Mouse (Mus musculus) lung, postnatal 0 days (tissue): ENCODE measurements around the gene Slc22a4. TPM values are rescaled to one million over a fixed set of nuclear protein-coding genes. Genes with fewer than 3 reads are reported as not detected.

Experiments
- ATAC-seq: fragments of 200-750 bp; cut with Nextera tagmentation; 2 replicates; pipeline ENCODE4 v1.8.0; 2017; ENCODE audit warnings: moderate library complexity
- DNase-seq: peaks from one replicate; pipeline ENCODE4 v3.0.0-alpha.2; 2016; ENCODE audit warnings: low spot score
- H3K27ac ChIP-seq: fragments of 300-500 bp; sonication (generic); 2 replicates; pipeline ENCODE4 v1.5.1; 2014; ENCODE audit warnings: antibody characterized with exemption, mild to moderate bottlenecking, low read length, mixed read lengths
- H3K27me3 ChIP-seq: fragments of 300-500 bp; sonication (generic); replicated peaks from 2 replicates; pipeline ENCODE4 v1.6.1; 2014; ENCODE audit warnings: low read length, mixed read lengths; ENCODE audit not compliant: insufficient read depth
- H3K36me3 ChIP-seq: fragments of 300-500 bp; sonication (generic); 2 replicates; pipeline ENCODE4 v1.6.1; 2014; ENCODE audit warnings: low read length, mixed read lengths; ENCODE audit not compliant: insufficient read depth
- H3K4me1 ChIP-seq: fragments of 300-500 bp; sonication (generic); 2 replicates; pipeline ENCODE4 v1.6.1; 2014; ENCODE audit warnings: antibody characterized with exemption, low read depth, low read length, mixed read lengths; ENCODE audit not compliant: insufficient read depth
- H3K4me2 ChIP-seq: fragments of 300-500 bp; sonication (generic); replicated peaks from 2 replicates; pipeline ENCODE4 v1.6.1; 2014; ENCODE audit warnings: low read depth, mild to moderate bottlenecking, low read length, moderate library complexity, mixed read lengths
- H3K4me3 ChIP-seq: fragments of 300-500 bp; sonication (generic); 2 replicates; pipeline ENCODE4 v1.5.1; 2014; ENCODE audit warnings: low read depth, low read length
- H3K9ac ChIP-seq: fragments of 300-500 bp; sonication (generic); replicated peaks from 2 replicates; pipeline ENCODE4 v1.6.1; 2014; ENCODE audit warnings: low read depth, mild to moderate bottlenecking
- H3K9me3 ChIP-seq: fragments of 300-500 bp; sonication (generic); 2 replicates; pipeline ENCODE4 v1.6.1; 2016; ENCODE audit warnings: low read length, mixed read lengths
- CTCF ChIP-seq: IDR thresholded peaks from 2 replicates; pipeline ENCODE4 v1.5.1; 2016; ENCODE audit warnings: antibody characterized with exemption, mild to moderate bottlenecking
- EP300 ChIP-seq: IDR thresholded peaks from 2 replicates; pipeline ENCODE4 v1.6.1; 2016; ENCODE audit warnings: antibody characterized with exemption, mild to moderate bottlenecking, control low read depth
- WGBS: fragments of 180-500 bp; shearing (Covaris S2); extraction: QIAGEN DNeasy Blood & Tissue Kit; methylation state at CpG from one replicate; pipeline ENCODE4 v1.1.7; 2014; 5-methylcytosine and 5-hydroxymethylcytosine counted together
- polyA plus RNA-seq: library from polyadenylated mRNA; unstranded; fragments of >200 nt; fragmentation: Nextera tagmentation; extraction: Ambion mirVana; gene quantifications from 2 replicates; pipeline ENCODE4 v1.2.1, GENCODE M21; 2015

Gene Slc22a4
- polyA plus RNA-seq, 1 experiment from 2014 or later: 1.1 TPM

GRCm38 (mm10) chr11:54059526-54059925 lies 31.6 kb upstream of the Slc22a4 start:
- 18% methylated on average over 1 of the region's 1 CpGs for WGBS
- Histone ChIP-seq H3K4me3 (no peak overlapping the region), H3K4me1 (peaks cover 6% of the 10 kb centered on the region), H3K4me2 (no peak overlapping the region), H3K36me3 (no peaks in the 10 kb centered on the region), H3K27ac (no peak overlapping the region), H3K9ac (no peak overlapping the region), H3K27me3 (no peaks in the 10 kb centered on the region), H3K9me3 (no peaks in the 10 kb centered on the region)
- TF ChIP-seq EP300: no peak
- no peak for TF ChIP-seq CTCF
- ATAC-seq: no peak
- no peak for DNase-seq

DNA sequence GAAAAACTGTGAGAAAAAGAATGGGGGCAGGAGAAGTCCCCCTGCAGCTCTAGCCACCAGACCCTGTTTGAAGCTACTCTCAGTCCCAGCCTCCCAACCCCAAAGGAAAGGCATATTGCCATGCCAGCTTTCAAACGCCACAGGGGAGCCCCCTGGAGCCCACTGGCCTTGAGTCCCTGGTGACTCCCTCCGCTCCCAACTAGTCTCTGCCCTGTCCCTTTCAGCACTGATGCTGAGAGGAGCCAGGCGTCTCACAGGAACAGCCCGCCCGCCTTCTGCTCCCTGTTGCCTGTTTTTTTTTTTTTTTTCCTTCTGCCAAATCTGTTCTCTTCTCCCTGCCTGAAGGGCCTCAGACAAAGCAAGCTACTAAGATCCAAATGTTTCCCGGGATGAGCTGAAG lies 30.8 kb upstream of the Slc22a4 start:
- TF ChIP-seq CTCF (no peak), EP300 (no peak)
- DNase-seq (no peak), ATAC-seq (no peak)
- Histone ChIP-seq H3K27me3 (no peaks in the 10 kb centered on the region), H3K9ac (no peak overlapping the region), H3K4me1 (peaks cover 6% of the 10 kb centered on the region), H3K4me2 (no peak overlapping the region), H3K9me3 (no peaks in the 10 kb centered on the region), H3K4me3 (no peak overlapping the region), H3K36me3 (no peaks in the 10 kb centered on the region), H3K27ac (no peak overlapping the region)
- 44% methylated on average over 6 of the region's 6 CpGs for WGBS

- ATAC-seq (no peak), DNase-seq (no peak)
- H3K27ac ChIP-seq: no peak overlapping the region
- no peak overlapping the region for H3K4me2 ChIP-seq
- TF ChIP-seq EP300 (no peak), CTCF (no peak)
- no peaks in the 10 kb centered on the region for H3K36me3 ChIP-seq
- no peak overlapping the region for H3K4me3 ChIP-seq
- 56% methylated on average over 10 of the region's 10 CpGs for WGBS
- no peak overlapping the region for H3K9ac ChIP-seq
- peaks cover 6% of the 10 kb centered on the region for H3K4me1 ChIP-seq
- H3K27me3 ChIP-seq: no peaks in the 10 kb centered on the region
- H3K9me3 ChIP-seq: no peaks in the 10 kb centered on the region
Measured at GRCm38 (mm10) chr11:54058056-54058617, 30.2 kb upstream of the Slc22a4 start.

- Histone ChIP-seq H3K4me2 (no peak overlapping the region), H3K4me3 (no peak overlapping the region), H3K9me3 (no peaks in the 10 kb centered on the region), H3K27me3 (no peaks in the 10 kb centered on the region), H3K9ac (no peak overlapping the region), H3K27ac (no peak overlapping the region), H3K36me3 (no peaks in the 10 kb centered on the region), H3K4me1 (peaks cover 6% of the 10 kb centered on the region)
- TF ChIP-seq CTCF (no peak), EP300 (no peak)
- ATAC-seq (no peak), DNase-seq (no peak)
- WGBS: 50% methylated on average over 2 of the region's 2 CpGs
Measured at GRCm38 (mm10) chr11:54057428-54057827, 29.5 kb upstream of the Slc22a4 start.

- Histone ChIP-seq H3K9ac (no peak overlapping the region), H3K27me3 (no peaks in the 10 kb centered on the region), H3K27ac (no peak overlapping the region), H3K36me3 (no peaks in the 10 kb centered on the region), H3K4me1 (peaks cover 6% of the 10 kb centered on the region), H3K9me3 (no peaks in the 10 kb centered on the region), H3K4me3 (no peak overlapping the region), H3K4me2 (no peak overlapping the region)
- ATAC-seq: no peak
- TF ChIP-seq CTCF (no peak), EP300 (no peak)
- no peak for DNase-seq
- 64% methylated on average over 8 of the region's 8 CpGs for WGBS
Measured at GRCm38 (mm10) chr11:54056132-54056531, 28.2 kb upstream of the Slc22a4 start.

DNA sequence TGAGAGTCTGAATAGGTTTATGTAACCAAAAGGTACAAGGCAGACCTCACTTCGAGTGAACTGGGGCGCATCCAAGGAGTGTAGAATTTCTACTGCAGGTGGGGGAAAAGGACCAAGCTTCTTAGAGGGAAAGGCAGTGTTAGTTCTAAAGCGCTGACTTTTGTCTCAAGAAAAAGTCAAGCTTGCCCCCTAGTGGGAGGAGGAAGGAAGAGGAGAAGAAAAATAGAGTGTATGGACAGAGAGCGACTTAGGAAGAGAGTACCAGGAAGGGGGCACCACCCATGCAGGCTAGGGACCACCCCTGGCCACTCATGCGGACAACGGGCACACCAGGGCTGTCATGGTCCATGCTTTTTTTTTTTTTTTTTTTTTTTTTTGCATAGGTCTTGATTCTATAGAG lies 26.4 kb upstream of the Slc22a4 start:
- Histone ChIP-seq H3K36me3 (no peaks in the 10 kb centered on the region), H3K27ac (no peak overlapping the region), H3K9ac (no peak overlapping the region), H3K4me3 (no peak overlapping the region), H3K27me3 (no peaks in the 10 kb centered on the region), H3K4me1 (no peaks in the 10 kb centered on the region), H3K9me3 (no peaks in the 10 kb centered on the region), H3K4me2 (no peak overlapping the region)
- 24% methylated on average over 5 of the region's 6 CpGs for WGBS
- TF ChIP-seq CTCF: peak; percentile 84
- TF ChIP-seq EP300: no peak
- ATAC-seq (no peak), DNase-seq (peak; percentile 84)

GRCm38 (mm10) chr11:54053090-54053489 lies 25.2 kb upstream of the Slc22a4 start:
- Histone ChIP-seq H3K27ac (no peak overlapping the region), H3K4me2 (no peak overlapping the region)
- TF ChIP-seq CTCF (no peak), EP300 (no peak)

More at GRCm38 (mm10) chr11:54053090-54053489, 25.2 kb upstream of the Slc22a4 start:
- no peak for ATAC-seq
- no peak overlapping the region for H3K9ac ChIP-seq
- no peaks in the 10 kb centered on the region for H3K9me3 ChIP-seq
- WGBS: 67% methylated on average over 7 of the region's 7 CpGs
- no peaks in the 10 kb centered on the region for H3K4me1 ChIP-seq
- no peaks in the 10 kb centered on the region for H3K36me3 ChIP-seq
- H3K27me3 ChIP-seq: no peaks in the 10 kb centered on the region
- H3K4me3 ChIP-seq: no peak overlapping the region
- DNase-seq: no peak
